Mouse (Mus musculus) large intestine, adult 2 months (tissue): ENCODE data around the gene Usp53. TPM values are rescaled to one million over a fixed set of nuclear protein-coding genes. Genes with fewer than 3 reads are reported as not detected.

Experiments used
- DNase-seq: peaks from one replicate; pipeline ENCODE4 v3.0.0-alpha.2; 2012; ENCODE audit warnings: low read depth, low spot score
- WGBS: fragments of 180-500 bp; shearing (Covaris S2); methylation state at CpG from one replicate; pipeline ENCODE4 v1.1.7; 2018; 5-methylcytosine and 5-hydroxymethylcytosine counted together
- polyA plus RNA-seq: library from polyadenylated mRNA; depleted of rRNA; stranded (reverse); fragments of >200 nt; gene quantifications from 2 replicates; pipeline ENCODE4 v1.2.3, GENCODE M21; 2012; rRNA removed

The Usp53 gene
- 1.7 and 2.7 TPM in 2 replicates for polyA plus RNA-seq

GRCm38 (mm10) chr3:122984249-122985182 is at the start of gene Usp53:
Gene Usp53 (minus strand): TSS chr3:122984510.
- peak; percentile 74 for DNase-seq
- WGBS, result under 1% methylated on average over 94 of the region's 94 CpGs

GRCm38 (mm10) chr3:123033804-123034203 is 49.5 kb upstream of the Usp53 start:
- 85% methylated on average over 8 of the region's 8 CpGs for WGBS

GRCm38 (mm10) chr3:123025634-123026033 is 41.3 kb upstream of the Usp53 start:
- 90% methylated on average over 3 of the region's 3 CpGs for WGBS
- DNase-seq, result no peak

More at GRCm38 (mm10) chr3:123033804-123034203, 49.5 kb upstream of the Usp53 start:
- no peak for DNase-seq

GRCm38 (mm10) chr3:123024496-123025234 is 40.4 kb upstream of the Usp53 start:
- DNase-seq, result no peak
- WGBS, result 73% methylated on average over 9 of the region's 9 CpGs

GRCm38 (mm10) chr3:123018792-123019191 is 34.5 kb upstream of the Usp53 start:
- WGBS, result 78% methylated on average over 2 of the region's 2 CpGs
- DNase-seq, result no peak

- 92% methylated on average over 14 of the region's 14 CpGs for WGBS
- no peak for DNase-seq
Measured at GRCm38 (mm10) chr3:123013476-123013875, 29.2 kb upstream of the Usp53 start.

GRCm38 (mm10) chr3:123009417-123009816 is 25.1 kb upstream of the Usp53 start:
- 65% methylated on average over 6 of the region's 6 CpGs for WGBS
- no peak for DNase-seq

- 74% methylated on average over 10 of the region's 10 CpGs for WGBS
- DNase-seq, result no peak
Measured at GRCm38 (mm10) chr3:123007386-123007785, 23.1 kb upstream of the Usp53 start.

GRCm38 (mm10) chr3:123001053-123001452 is 16.7 kb upstream of the Usp53 start:
- no peak for DNase-seq
- 68% methylated on average over 3 of the region's 3 CpGs for WGBS

- no peak for DNase-seq
- 85% methylated on average over 8 of the region's 8 CpGs for WGBS
Measured at GRCm38 (mm10) chr3:122998511-122998910, 14.2 kb upstream of the Usp53 start.

GRCm38 (mm10) chr3:122996968-122997367 is 12.7 kb upstream of the Usp53 start:
- DNase-seq, result no peak
- 20% methylated on average over 1 of the region's 1 CpGs for WGBS

GRCm38 (mm10) chr3:122986906-122987305 is 2.6 kb upstream of the Usp53 start:
- WGBS, result 83% methylated on average over 11 of the region's 11 CpGs
- no peak for DNase-seq

- WGBS, result 14% methylated on average over 1 of the region's 1 CpGs
- no peak for DNase-seq
Measured at GRCm38 (mm10) chr3:122986386-122986785, 2.1 kb upstream of the Usp53 start.

GRCm38 (mm10) chr3:122985183-122985944 is 1.1 kb upstream of the Usp53 start:
- DNase-seq, result no peak
- WGBS, result 20% methylated on average over 13 of the region's 13 CpGs

- under 1% methylated on average over 30 of the region's 30 CpGs for WGBS
- DNase-seq, result peak; percentile 76
Measured at GRCm38 (mm10) chr3:122983849-122984248, 461 bp downstream of the Usp53 start.

GRCm38 (mm10) chr3:122975964-122976363 is 8.3 kb downstream of the Usp53 start:
- DNase-seq, result no peak
- 47% methylated on average over 1 of the region's 1 CpGs for WGBS

GRCm38 (mm10) chr3:122975363-122975762 is 8.9 kb downstream of the Usp53 start:
- WGBS, result 75% methylated on average over 4 of the region's 4 CpGs
- no peak for DNase-seq

GRCm38 (mm10) chr3:122974833-122975232 is 9.5 kb downstream of the Usp53 start:
- no peak for DNase-seq
- WGBS, result 90% methylated on average over 3 of the region's 3 CpGs

GRCm38 (mm10) chr3:122972126-122972822 is 12.0 kb downstream of the Usp53 start:
- WGBS, result 90% methylated on average over 3 of the region's 3 CpGs
- DNase-seq, result no peak
